Comparison of ENCODE assay signal across 15 mouse cellular contexts in genomic region chr16:35054432-35055193, GRCm38 (mm10). TPM values are rescaled to one million over a fixed set of nuclear protein-coding genes. Genes with fewer than 3 reads are reported as not detected.
DNase-seq lines count a peak whose midpoint lies in the region; ATAC-seq and TF ChIP-seq lines count a peak whose summit lies in the region.
"Had no signal": no experiment of that assay in that cellular context is flagged by ENCODE, and none has a peak within 500 bp of the region (broad histone marks: within the 10 kb centered on the region; RNA-seq: fewer than 3 reads in every experiment).

No protein-coding gene starts in this region.

- peak; percentile 83 for DNase-seq in heart, adult 11 months
- no peak for DNase-seq in heart, postnatal 10 days
- no peak for DNase-seq in liver, embryonic 11.5 days (ENCODE audit: low spot score)
- DNase-seq in kidney, postnatal 10 days, result no peak
- DNase-seq: adrenal gland, postnatal 14 days; cerebellum, postnatal 36 days; heart, postnatal 14 days; lung, embryonic 14.5 days; right cerebral cortex, postnatal 4 days had no signal

- intact Hi-C loops in heart, postnatal 10 days (cut with DNase I), result loop anchor here (10.0 kb wide), 1 partner anchor 670 kb away; no protein-coding TSS in a partner anchor

- peaks cover 22% of the 10 kb centered on the region for H3K4me1 ChIP-seq in bone marrow macrophage, adult 2 months (ENCODE audit: control insufficient read depth, insufficient read depth, low read length)
- peaks cover 12% of the 10 kb centered on the region for H3K4me1 ChIP-seq in liver, embryonic 11.5 days (replicated peaks; ENCODE audit: control insufficient read depth, insufficient read depth, low read length)
- H3K4me1 ChIP-seq in neural tube, embryonic 15.5 days, result 0 out of 2 replicates have a peak, but pooled peaks cover 2% of the 10 kb centered on the region
- H3K4me1 ChIP-seq in intestine, embryonic 15.5 days (replicated peaks), result 0 out of 2 replicates have a peak, but pooled peaks cover 3% of the 10 kb centered on the region

- H3K9me3 ChIP-seq in liver, embryonic 11.5 days (ENCODE audit: control insufficient read depth, low read length), result no peaks in the 10 kb centered on the region
- no peaks in the 10 kb centered on the region for H3K9me3 ChIP-seq in neural tube, embryonic 15.5 days (replicated peaks)
- no peaks in the 10 kb centered on the region for H3K9me3 ChIP-seq in intestine, embryonic 15.5 days
- H3K9me3 ChIP-seq: forebrain, embryonic 13.5 days had no signal

- no peak overlapping the region for H3K9ac ChIP-seq in liver, embryonic 11.5 days (ENCODE audit: low read depth, low read length)
- H3K9ac ChIP-seq in neural tube, embryonic 15.5 days (replicated peaks), result no peak overlapping the region
- H3K9ac ChIP-seq in intestine, embryonic 15.5 days, result no peak overlapping the region
- H3K9ac ChIP-seq: lung, embryonic 14.5 days had no signal

- no peaks in the 10 kb centered on the region for H3K36me3 ChIP-seq in liver, embryonic 11.5 days (ENCODE audit: control insufficient read depth, insufficient read depth, low read length)
- no peaks in the 10 kb centered on the region for H3K36me3 ChIP-seq in neural tube, embryonic 15.5 days
- no peaks in the 10 kb centered on the region for H3K36me3 ChIP-seq in intestine, embryonic 15.5 days

- 62% methylated on average over 8 of the region's 8 CpGs for WGBS in liver, embryonic 11.5 days
- WGBS in neural tube, embryonic 15.5 days, result 96% methylated on average over 8 of the region's 8 CpGs
- 90% methylated on average over 8 of the region's 8 CpGs for WGBS in intestine, embryonic 15.5 days

- ATAC-seq in liver, embryonic 11.5 days (replicated peaks; ENCODE audit: low FRiP score), result peak; percentile 89
- peak; percentile 70 for ATAC-seq in megakaryocyte-erythroid progenitor cell, adult 5-6 weeks (replicated peaks; ENCODE audit: low FRiP score, low TSS enrichment, poor library complexity, severe bottlenecking)
- no peak for ATAC-seq in neural tube, embryonic 15.5 days (ENCODE audit: low FRiP score)
- no peak for ATAC-seq in intestine, embryonic 15.5 days
- ATAC-seq: forebrain, embryonic 13.5 days; hindbrain, postnatal 0 days had no signal

- H3K4me2 ChIP-seq in liver, embryonic 11.5 days, result no peak overlapping the region
- H3K4me2 ChIP-seq in neural tube, embryonic 15.5 days, result no peak overlapping the region
- H3K4me2 ChIP-seq in intestine, embryonic 15.5 days (replicated peaks), result no peak overlapping the region
- H3K4me2 ChIP-seq: forebrain, embryonic 13.5 days; lung, embryonic 14.5 days had no signal

- H3K27ac ChIP-seq in bone marrow macrophage, adult 2 months (ENCODE audit: insufficient read depth, low read depth, low read length), result peak overlapping the region; percentile 52
- H3K27ac ChIP-seq in liver, embryonic 11.5 days (ENCODE audit: low read depth, low read length), result peak overlapping the region; percentile 22; the same call in 1 of the 2 replicates
- H3K27ac ChIP-seq in neural tube, embryonic 15.5 days (replicated peaks), result no peak overlapping the region
- no peak overlapping the region for H3K27ac ChIP-seq in intestine, embryonic 15.5 days
- H3K27ac ChIP-seq: forebrain, embryonic 13.5 days; hindbrain, postnatal 0 days had no signal

- no peak for TF ChIP-seq CTCF in bone marrow macrophage, adult 2 months (IDR thresholded peaks at IDR 0.05; ENCODE audit: low read depth, low read length)

- no peaks in the 10 kb centered on the region for H3K27me3 ChIP-seq in liver, embryonic 11.5 days (replicated peaks; ENCODE audit: control insufficient read depth, insufficient read depth, low read length)
- no peaks in the 10 kb centered on the region for H3K27me3 ChIP-seq in neural tube, embryonic 15.5 days (replicated peaks)
- no peaks in the 10 kb centered on the region for H3K27me3 ChIP-seq in intestine, embryonic 15.5 days (replicated peaks)
- H3K27me3 ChIP-seq: forebrain, embryonic 13.5 days had no signal

- TF ChIP-seq POLR2A in bone marrow macrophage, adult 2 months (IDR thresholded peaks at IDR 0.05; ENCODE audit: borderline replicate concordance, low read depth, low read length), result no peak

- H3K4me3 ChIP-seq in bone marrow macrophage, adult 2 months (ENCODE audit: insufficient read depth, low read length), result no peak overlapping the region
- H3K4me3 ChIP-seq in liver, embryonic 11.5 days (ENCODE audit: low read depth, low read length), result no peak overlapping the region
- no peak overlapping the region for H3K4me3 ChIP-seq in neural tube, embryonic 15.5 days (replicated peaks)
- H3K4me3 ChIP-seq in intestine, embryonic 15.5 days (replicated peaks), result no peak overlapping the region
- H3K4me3 ChIP-seq: forebrain, embryonic 13.5 days had no signal

RNA-seq across cellular contexts. Expression of gene Hacd2, which starts 32.4 kb away (rescaled TPM):
- total RNA-seq in heart, postnatal 10 days (2021), result 10 to 100 TPM; 11.3 to 15.8 TPM
- polyA plus RNA-seq in bone marrow macrophage, adult 2 months (2012; ENCODE audit: insufficient read depth, insufficient read length, missing spikeins), result 25.6 and 32.6 TPM in 2 replicates
- 49.1 and 50.2 TPM in 2 replicates for polyA plus RNA-seq in liver, embryonic 11.5 days (2014; fragmentation: Nextera tagmentation; extraction: Ambion mirVana)
- 16.3 and 34.3 TPM in 2 replicates for total RNA-seq in megakaryocyte-erythroid progenitor cell, adult 5-6 weeks (2014; fragmentation: Nextera tagmentation)
- 6.4 and 8.9 TPM in 2 replicates for total RNA-seq in megakaryocyte-erythroid progenitor cell, adult 5-6 weeks (2017)
- 49.1 and 55.2 TPM in 2 replicates for polyA plus RNA-seq in neural tube, embryonic 15.5 days (2015; fragmentation: Nextera tagmentation; extraction: Ambion mirVana)
- 92.3 and 112 TPM in 2 replicates for polyA plus RNA-seq in intestine, embryonic 15.5 days (2015; fragmentation: Nextera tagmentation; extraction: Ambion mirVana)

Comparison
In these comparisons a context has a peak if more than half of its experiments do, and no peak if none do; other contexts are left out.
1. H3K27ac ChIP-seq: peak in bone marrow macrophage, adult 2 months (single experiment) and liver, embryonic 11.5 days (single experiment); none in neural tube, embryonic 15.5 days (single experiment) and intestine, embryonic 15.5 days (single experiment).
2. ATAC-seq: peak in liver, embryonic 11.5 days (single experiment) and megakaryocyte-erythroid progenitor cell, adult 5-6 weeks (single experiment); none in neural tube, embryonic 15.5 days (single experiment) and intestine, embryonic 15.5 days (single experiment).